Mouse (Mus musculus): ENCODE measurements around the gene Cenpl.

Cenpl gene

DNA sequence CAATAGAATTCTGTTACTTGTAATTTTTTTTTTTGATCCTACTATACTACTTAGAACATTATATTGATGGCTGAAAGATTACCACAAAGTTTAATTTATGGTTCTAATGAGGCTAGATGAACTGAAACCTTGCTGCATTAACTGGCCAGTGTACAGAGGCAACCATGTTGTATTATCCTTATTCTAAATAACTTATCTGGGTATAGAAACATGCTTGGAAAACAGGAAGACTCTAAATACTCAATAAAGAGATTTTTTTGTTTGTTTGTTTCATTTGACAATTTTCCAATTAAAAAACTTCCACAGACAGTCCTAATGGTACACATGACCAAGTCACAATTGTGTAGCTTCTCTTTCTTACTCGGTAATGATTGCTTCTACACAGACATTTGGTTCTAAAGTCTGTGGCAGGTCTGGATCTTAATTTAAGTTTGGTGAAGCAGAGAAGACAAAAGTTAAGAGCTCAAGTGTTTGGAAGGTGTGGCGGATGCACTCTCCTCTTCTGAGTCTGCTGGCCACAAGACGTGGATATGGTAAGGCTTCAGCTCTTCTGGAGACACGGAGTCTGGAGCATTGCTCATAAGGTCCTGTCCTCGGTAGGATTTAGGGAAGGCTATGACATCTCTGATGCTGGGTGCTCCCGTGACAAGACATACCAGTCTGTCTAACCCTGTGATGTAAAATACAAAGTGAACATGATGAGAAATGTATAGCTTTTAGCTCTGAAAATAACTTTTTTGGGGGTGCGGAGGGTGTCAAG, 29.1 kb upstream of the Cenpl start:
- no peak for DNase-seq (ENCODE audit: low read depth, low spot score)

DNA sequence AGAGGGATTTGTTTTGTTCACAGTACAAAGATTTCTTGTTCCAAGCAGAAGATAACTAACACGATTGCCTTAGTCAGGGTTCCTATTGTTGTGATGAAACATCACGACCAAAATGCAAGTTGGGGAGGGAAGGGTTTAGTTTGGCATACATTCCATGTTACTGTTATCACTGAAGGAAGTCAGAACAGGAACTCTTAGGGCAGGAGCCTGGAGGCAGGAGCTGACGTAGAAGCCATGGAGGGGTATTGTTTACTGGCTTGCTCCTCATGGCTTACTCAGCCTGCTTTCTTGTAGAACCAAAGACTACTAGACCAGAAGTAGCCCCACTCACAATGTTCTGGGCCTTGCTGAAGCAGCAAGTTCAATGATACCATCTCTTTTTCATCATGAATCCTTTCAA, 23.5 kb upstream of the Cenpl start:
- no peak for DNase-seq (ENCODE audit: low read depth, low spot score)

DNA sequence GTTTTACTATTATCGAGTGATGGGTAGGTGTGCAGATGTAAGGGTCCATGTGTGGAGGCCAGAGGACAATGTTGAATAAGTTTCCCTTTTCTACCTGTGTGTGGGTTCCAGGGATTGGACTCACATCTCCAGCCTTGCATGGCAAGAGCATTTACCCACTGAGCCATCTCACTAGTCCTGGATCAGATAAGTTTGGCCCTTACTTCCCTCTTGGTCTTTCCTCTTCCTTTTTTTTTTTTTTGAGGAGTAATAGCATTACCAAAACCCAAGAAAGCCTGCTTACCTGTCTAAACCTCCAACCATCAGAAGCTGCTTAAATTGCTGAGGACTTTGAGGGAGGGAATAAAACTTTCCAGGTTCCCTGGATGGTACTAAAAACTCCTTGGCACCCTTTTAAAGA, 13.3 kb upstream of the Cenpl start:
- no peak for DNase-seq (ENCODE audit: low read depth, low spot score)

DNA sequence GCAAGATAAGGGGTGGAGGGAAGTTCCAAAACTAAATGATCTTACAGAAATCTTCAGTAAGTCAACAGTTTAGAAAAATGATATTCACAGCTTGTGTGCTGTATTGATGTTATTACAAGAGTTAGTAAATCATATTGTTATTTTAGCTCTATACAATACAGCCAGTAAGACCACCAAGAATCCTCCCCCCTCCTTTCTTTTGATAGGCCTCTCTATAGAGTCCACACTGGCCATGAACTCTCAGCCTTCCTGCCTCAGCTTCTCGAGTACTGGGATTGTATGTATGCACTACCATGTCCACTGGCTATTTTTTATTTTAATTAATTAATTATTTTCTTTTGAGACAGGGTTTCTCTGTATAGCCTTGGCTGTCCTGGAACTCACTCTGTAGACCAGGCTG, 7.2 kb upstream of the Cenpl start:
- DNase-seq (ENCODE audit: low read depth, low spot score), result no peak

DNA sequence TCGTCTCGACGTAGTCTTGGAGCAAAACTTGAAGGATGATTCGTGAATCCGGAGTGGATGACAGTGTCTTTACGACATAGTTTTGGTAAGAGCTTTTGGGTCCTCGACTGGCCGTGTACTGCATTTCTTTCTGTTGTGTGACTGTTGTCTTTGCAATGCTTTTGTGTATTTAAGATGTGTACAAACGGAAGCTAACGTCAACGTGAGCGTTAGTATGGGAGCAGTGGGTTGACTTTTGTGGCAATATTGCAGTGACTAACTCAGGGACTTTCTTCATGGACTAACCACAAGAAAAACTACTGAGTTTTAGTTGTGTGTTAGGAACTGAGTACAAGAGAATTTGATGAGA, 733 bp downstream of the Cenpl start:
- no peak for DNase-seq (ENCODE audit: low read depth, low spot score)

DNA sequence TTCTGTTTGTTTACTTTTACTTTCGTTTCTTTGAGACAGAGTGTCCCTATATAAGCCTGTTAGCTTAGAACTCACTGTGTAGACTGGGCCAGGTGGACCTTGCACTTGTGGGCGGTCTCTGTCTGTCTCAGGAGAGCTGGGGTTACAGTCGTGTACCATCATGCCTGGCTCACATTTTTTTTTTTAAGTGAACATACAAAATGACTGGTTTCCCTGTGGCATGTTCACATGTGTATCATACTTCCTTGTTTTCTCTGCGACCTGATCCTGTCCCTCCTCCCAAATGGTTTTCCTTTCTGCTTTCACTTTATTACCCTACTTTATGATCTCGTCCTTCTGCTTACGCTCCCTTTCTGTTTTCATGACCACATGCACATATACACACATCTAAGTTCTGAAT, 5.7 kb downstream of the Cenpl start:
- no peak for DNase-seq (ENCODE audit: low read depth, low spot score)

DNA sequence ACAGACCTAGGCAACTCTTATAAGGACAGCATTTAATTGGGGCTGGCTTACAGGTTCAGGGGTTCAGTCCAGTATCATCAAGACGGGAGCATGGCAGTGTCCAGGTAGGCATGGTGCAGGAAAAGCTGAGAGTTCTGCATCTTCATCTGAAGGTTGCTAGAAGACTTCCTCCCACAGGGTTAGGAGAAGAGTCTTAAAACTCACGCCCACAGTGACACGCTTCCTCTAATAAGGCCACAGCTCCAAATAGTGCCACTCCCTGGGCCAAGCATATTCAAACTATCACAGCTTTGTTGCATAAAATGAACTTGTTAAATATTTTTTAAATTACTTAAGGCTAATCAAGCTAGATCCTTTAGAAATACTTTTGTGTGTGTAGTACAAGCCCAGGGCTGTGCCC, 6.7 kb downstream of the Cenpl start:
- no peak for DNase-seq (ENCODE audit: low read depth, low spot score)

DNA sequence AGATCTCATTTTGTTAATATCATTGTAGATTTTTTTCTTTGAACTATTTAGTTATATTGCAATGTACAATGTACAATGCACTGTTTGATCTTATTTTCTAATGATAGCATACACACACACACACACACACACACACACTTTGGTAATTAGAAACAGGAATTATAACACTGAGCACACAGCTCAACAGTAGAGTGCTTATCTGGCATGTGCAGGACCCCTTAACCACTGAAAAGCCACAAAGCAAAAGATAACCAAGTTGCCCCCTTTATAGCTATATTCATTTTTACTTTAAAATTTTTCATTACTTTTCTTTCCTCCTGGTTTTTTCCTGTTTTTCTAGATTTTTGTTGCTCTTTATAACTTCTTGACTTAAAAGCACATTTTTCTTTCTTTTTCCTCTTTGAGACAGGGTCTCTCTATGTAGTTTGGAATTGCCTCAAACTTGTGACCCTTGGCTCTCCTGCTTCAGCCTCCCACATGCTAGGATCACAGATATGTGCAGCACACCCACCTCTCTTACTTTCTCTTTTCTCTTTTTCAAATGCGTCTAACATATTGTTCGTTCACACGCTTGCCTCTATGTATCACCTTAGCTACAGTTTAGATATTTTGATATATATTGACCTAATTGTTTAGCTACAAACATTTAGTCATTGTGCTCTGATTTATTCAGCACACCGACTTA, 29.4 kb downstream of the Cenpl start:
- DNase-seq (ENCODE audit: low read depth, low spot score), result no peak

DNA sequence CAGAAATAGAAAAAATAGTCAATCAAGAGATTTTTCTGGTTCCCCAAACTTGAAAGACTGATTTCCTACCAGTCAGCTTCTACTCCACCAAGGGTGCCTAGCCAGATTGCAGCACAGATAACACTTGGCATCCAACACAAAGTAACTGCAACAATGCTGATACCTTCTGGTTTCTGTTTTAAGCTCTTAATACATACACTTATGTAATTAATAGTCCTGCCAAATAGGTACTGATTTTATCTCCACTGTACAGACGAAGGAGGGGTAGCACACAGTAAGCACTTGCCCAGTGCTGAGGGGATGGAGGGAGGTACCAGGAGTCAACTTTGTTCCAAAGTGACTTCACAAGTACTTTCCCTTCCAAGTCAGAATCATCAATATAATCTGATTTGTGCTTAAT, 33.3 kb downstream of the Cenpl start:
- DNase-seq (ENCODE audit: low read depth, low spot score), result no peak

DNA sequence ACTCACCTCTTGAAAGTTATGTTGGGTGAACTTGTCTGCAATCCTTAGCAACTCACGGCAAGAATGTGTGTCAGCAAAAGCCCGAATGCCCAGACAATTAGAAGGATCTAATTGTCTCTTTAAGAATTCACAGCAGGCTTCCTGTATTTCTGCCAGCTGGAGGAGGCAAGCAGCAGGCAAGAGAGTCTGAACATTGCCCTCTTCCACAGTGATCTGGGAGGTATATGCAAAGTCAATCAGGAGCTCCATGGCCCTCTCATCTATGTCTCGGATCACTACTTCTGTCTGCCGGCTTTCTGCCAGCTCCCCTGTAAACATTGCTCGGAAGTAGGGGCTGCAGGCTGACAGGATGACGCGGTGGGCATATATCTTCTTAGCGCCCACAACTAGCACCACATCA, 38.7 kb downstream of the Cenpl start:
- no peak for DNase-seq (ENCODE audit: low read depth, low spot score)

DNA sequence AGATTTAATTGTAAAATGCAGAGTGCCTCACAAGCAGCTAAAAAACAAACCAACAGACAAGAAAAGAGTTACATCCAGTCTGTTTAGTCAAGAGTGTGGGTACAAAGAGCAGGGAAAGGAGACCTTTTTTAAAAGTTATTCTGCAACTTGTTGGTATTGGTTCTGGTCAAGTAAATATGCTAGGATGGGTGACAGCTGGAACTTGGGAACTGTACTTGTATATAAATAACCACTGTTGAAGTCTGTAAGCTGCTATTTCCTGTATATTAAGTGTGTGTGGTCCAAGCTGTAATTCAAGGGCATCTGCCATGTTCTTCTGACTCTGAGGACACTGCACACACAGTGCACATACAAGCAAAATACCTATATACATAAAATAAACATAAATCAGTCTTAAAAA, 44.1 kb downstream of the Cenpl start:
- no peak for DNase-seq (ENCODE audit: low read depth, low spot score)

DNA sequence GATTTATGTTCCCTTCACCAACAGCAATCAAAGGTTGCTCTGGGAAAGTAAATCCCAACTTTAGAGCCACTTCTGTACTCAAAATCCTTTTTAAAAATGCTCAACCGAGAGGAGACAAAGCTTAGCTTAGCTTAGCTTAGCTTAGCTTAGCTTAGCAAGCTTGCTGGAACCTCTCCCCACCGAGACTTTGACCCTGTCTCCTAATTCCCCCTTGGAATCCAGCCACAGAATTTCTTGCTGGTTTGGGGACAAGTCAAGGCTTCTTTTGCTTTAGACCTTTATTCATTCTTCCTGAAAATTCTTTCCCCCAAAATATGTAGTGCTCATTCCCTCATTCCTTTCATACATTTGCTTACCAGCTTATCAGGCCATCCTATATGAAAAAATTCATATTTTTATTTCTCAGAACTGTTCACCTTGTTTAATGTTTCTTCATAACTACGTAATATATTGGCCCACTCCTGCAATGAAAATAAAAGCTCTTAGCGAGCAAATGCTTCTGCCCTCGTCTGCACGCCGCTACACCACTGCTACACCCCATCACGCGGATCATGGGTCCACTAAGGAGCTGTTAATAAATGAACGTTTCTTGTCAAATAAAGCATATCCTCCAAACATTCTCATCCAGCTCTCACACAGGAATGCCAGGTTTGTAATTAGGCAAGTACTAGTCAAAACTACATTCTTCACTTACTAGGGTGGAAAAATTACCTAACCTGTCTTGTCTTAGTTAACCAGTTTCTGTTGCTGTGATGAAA, 52.3 kb downstream of the Cenpl start:
- no peak for DNase-seq (ENCODE audit: low read depth, low spot score)

DNA sequence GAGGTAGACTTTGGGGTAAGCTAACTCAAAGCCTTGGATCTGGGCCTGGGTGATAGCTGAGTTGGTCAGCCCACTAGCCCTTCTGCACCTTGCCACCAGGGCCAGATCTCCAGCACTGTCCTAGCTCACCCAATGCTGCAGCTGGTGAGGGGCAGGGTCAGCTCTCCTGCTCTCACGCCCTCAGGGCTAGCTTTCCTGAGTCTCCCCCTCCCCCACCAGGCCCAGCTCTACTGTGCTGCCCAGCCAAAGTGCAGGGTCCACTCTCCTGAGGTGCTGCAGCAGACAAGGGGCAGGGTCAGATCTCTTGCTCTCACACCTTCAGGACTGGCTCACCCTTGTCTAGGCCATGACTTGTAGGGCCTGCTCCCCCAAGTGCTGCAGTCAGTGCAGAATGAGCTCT, 55.9 kb downstream of the Cenpl start:
- DNase-seq (ENCODE audit: low read depth, low spot score), result no peak

DNA sequence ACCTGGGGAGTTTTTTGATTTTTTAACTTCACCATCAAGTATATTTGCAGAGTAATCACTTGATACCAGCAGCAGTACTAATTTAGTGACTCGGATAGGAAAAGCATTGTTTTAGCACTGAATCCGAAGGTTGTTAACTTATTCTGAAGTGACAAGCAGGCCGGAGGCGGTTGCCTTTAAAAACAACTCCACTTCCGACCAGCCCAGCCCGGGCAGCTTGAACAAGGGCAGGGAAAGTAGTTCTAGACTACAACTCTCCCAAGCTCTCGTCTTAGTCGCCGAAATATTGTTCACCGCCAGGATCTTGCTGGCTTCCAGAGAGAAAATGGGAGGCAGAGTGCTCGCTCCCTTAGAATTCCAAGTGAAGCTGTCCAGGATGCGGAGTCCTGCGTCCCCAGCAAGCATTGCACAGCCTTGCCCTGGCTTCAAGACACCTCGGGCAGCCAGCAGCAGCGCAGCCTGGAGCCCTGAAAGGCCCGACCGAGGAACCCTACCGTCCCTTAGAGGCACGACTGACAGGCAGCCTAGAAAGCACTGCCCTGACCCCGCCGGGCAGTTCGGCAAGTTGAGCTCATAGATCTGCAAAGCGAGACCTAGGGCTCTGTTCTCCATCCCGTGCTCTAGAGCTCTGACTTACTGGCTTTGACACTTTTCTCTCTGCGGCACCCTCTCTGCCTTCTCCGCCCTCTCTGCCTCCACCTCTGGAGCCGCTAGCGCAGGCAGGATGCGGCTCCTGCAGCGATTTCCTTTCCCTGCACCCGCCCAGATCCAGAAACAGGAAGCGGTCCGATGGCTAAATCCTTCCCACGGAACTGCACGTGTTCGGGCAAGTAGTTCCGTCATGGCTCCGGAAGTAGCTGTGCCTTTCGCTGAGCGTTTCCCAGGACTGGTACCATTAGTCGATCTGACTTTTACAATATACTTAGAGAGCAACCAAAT, 60.5 kb downstream of the Cenpl start, which contains the start of gene Klhl20:
Klhl20 (minus strand) TSS at position 786 of the 939 bp plus-strand sequence.
- peak; percentile 96 for DNase-seq (ENCODE audit: low read depth, low spot score)
